Mouse (Mus musculus) MEL (cell line): Measurements from ENCODE around the gene Btbd18.

Source experiments
- CTCF ChIP-seq, 3 experiments: IDR thresholded peaks in 2 of 3; conservative IDR thresholded peaks in 1 of 3; 2 replicates each; pipeline ENCODE4 v1.5.1; 2011 to 2012; ENCODE audit warnings: low read length in 3 of 3, low read depth in 2 of 3, mild to moderate bottlenecking in 2 of 3, improper control_type of control experiment in 1 of 3, inconsistent platforms in 1 of 3, mixed read lengths in 1 of 3, moderate library complexity in 1 of 3; ENCODE audit not compliant: control insufficient read depth in 1 of 3, insufficient read depth in 1 of 3, poor library complexity in 1 of 3, severe bottlenecking in 1 of 3
- ELF1 ChIP-seq: IDR thresholded peaks from 2 replicates; pipeline ENCODE4 v1.6.1; 2014; ENCODE audit warnings: low read depth, mild to moderate bottlenecking, inconsistent platforms, low read length, improper control_type of control experiment, moderate library complexity
- ETS1 ChIP-seq: IDR thresholded peaks from 2 replicates; pipeline ENCODE4 v1.6.1; 2012; ENCODE audit warnings: low read depth, mild to moderate bottlenecking, inconsistent platforms, low read length, improper control_type of control experiment, moderate library complexity
- MAX ChIP-seq: IDR thresholded peaks from 2 replicates; pipeline ENCODE4 v1.6.1; 2011; ENCODE audit warnings: low read length, improper control_type of control experiment
- MYC ChIP-seq: IDR thresholded peaks from 2 replicates; pipeline ENCODE4 v1.6.1; 2011; ENCODE audit warnings: low read depth, mild to moderate bottlenecking, low read length, improper control_type of control experiment, moderate library complexity
- POLR2AphosphoS2 ChIP-seq: IDR thresholded peaks from 2 replicates; pipeline ENCODE4 v1.6.1; 2011; ENCODE audit warnings: low read length, improper control_type of control experiment
- SIN3A ChIP-seq: IDR thresholded peaks from 2 replicates; pipeline ENCODE4 v1.6.1; 2012; ENCODE audit warnings: low read length, improper control_type of control experiment, inconsistent platforms
- TBP ChIP-seq: IDR thresholded peaks from 2 replicates; pipeline ENCODE4 v1.8.0; 2011; ENCODE audit warnings: low read depth, low read length, improper control_type of control experiment
- USF1 ChIP-seq: IDR thresholded peaks from 2 replicates; pipeline ENCODE4 v1.6.1; 2014; ENCODE audit warnings: low read depth, mild to moderate bottlenecking, inconsistent platforms, low read length, improper control_type of control experiment, moderate library complexity

GRCm38 (mm10) chr2:84703497-84703896, 44.6 kb downstream of the Btbd18 start:
- TF ChIP-seq CTCF (IDR thresholded peaks at IDR 0.05 in 2 of 3, conservative IDR thresholded peaks at IDR 0.05 in 1 of 3; ENCODE audit: control insufficient read depth in 1 of 3, insufficient read depth in 1 of 3, low read depth in 2 of 3, low read length in 3 of 3, poor library complexity in 1 of 3, severe bottlenecking in 1 of 3) (no peak), MAX (no peak), ELF1 (no peak), POLR2AphosphoS2 (no peak), SIN3A (peak; percentile 79), USF1 (no peak), MYC (no peak), ETS1 (peak; percentile 61), TBP (no peak)
